In genomic region chr3:104435947-104436346, GRCm38 (mm10) we compare ENCODE assay signal across 24 mouse cellular contexts.
"Had no signal": no experiment of that assay in that cellular context is flagged by ENCODE, and none has a peak within 500 bp of the region (broad histone marks: within the 10 kb centered on the region; RNA-seq: fewer than 3 reads in every experiment).

No protein-coding gene starts in this region.

- H3K9ac ChIP-seq: heart, embryonic 13.5 days; heart, embryonic 15.5 days; hindbrain, embryonic 13.5 days; hindbrain, embryonic 15.5 days; kidney, embryonic 15.5 days; limb, embryonic 13.5 days; limb, embryonic 15.5 days; liver, embryonic 12.5 days had no signal

- H3K27ac ChIP-seq: gastrocnemius, adult 2 months; heart, adult 2 months; heart, embryonic 13.5 days; heart, embryonic 15.5 days; hindbrain, embryonic 13.5 days; hindbrain, embryonic 15.5 days; hindbrain, postnatal 0 days; kidney, embryonic 15.5 days; kidney, postnatal 0 days; limb, embryonic 13.5 days; limb, embryonic 15.5 days; liver, embryonic 12.5 days had no signal

- H3K4me3 ChIP-seq: gastrocnemius, adult 2 months; heart, adult 2 months; heart, embryonic 13.5 days; heart, embryonic 15.5 days; hindbrain, embryonic 13.5 days; hindbrain, embryonic 15.5 days; kidney, embryonic 15.5 days; limb, embryonic 13.5 days; limb, embryonic 15.5 days; liver, embryonic 12.5 days had no signal

- H3K36me3 ChIP-seq: heart, embryonic 13.5 days; heart, embryonic 15.5 days; hindbrain, embryonic 13.5 days; hindbrain, embryonic 15.5 days; kidney, embryonic 15.5 days; limb, embryonic 13.5 days; limb, embryonic 15.5 days; liver, embryonic 12.5 days had no signal

- DNase-seq: gastrocnemius, adult 2 months; gastrocnemius, postnatal 14 days; gastrocnemius, postnatal 36 days; heart, adult 2 months; heart, postnatal 14 days; heart, postnatal 36 days; kidney, adult 11 months; kidney, adult 2 months; kidney, adult 9 months; kidney, postnatal 14 days; kidney, postnatal 36 days; layer of hippocampus, adult 9-11 months; layer of hippocampus, postnatal 36 days; left cerebral cortex, postnatal 4 days had no signal

- H3K27me3 ChIP-seq: heart, embryonic 13.5 days; heart, embryonic 15.5 days; hindbrain, embryonic 13.5 days; hindbrain, embryonic 15.5 days; kidney, embryonic 15.5 days; limb, embryonic 13.5 days; limb, embryonic 15.5 days; liver, embryonic 12.5 days had no signal
